Mouse (Mus musculus) brain, adult 2 months (tissue): Measurements from ENCODE around the gene Cops7b.

ENCODE experiments used
- DNase-seq: peaks from one replicate; pipeline ENCODE4 v3.0.0; 2011; ENCODE audit warnings: low read depth, low spot score

Gene Cops7b

DNA sequence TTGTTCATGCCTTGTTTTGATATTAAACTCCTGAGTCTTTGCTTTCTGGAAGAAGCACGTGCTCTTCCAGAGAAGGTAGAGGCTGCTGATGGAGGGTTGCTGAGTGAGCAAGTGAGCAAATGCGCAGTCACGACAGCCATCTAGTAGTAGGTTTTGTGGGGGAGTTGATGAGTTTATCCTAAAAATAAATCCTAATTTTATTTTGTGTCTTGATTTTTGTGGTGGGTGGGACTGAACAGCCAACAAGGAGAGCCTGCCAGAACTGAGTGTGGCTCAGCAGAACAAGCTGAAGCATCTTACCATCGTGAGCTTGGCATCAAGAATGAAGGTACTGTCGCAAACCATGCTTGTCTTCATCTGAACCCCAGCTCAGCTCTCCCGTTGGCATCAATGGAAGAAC lies 13.8 kb downstream of the Cops7b start:
- DNase-seq, result peak; percentile 81

DNA sequence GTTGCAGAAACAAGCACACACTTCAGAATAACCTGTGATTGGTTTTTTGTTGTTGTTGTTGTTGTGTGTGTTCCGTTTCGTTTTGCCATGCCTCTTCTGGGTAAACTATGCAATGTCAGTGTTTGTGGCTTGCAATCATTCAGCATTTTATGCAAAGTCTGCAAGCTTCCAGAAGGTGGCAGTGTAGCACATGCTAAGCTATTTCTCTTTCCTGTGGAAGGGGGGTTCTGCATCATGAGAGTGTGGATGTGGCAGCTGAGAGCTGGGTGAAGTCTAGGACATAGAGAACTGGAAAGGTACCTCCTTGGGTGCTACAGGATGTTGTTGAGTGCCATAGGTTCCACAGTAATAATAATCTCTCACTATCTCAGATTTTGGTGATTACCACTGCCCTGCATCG lies 15.8 kb downstream of the Cops7b start:
- DNase-seq, result peak; percentile 65

DNA sequence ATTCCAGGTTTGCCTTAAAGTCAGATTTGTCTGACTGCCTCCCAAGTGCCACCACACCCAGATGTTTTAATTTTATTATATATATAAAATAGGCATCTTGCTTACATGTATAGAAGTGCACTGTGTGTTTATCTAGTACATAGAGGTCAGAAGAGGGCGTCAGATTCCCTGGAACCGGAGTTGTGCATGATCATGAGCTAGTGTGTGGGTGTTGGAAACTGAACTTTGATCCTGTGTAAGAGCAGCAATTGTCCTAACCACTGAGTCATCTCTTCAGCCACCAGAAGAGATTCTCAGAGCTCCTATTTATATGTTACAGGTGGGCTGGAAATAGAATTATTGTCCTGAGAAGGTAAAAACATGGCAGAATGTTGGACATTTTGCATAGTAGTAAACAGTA lies 17.4 kb downstream of the Cops7b start:
- no peak for DNase-seq

DNA sequence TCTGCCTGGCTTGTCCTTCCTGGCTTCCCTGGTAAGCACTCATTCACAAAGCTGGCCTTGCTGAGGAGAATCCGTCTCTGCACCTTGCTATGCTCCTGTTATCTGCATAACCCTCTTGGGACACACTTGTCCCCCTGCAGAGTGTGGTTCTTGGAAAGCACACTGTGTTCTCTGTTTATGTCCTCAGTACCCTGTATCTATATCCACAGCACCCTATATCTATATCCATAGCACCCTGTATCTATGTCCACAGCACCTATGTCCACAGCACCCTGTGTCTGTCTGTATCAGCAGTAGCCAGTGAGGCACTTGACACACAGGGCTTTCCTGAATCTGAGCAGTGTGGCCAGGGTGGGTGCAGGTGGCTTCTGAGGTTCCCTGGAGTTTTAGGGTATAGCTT lies 28.2 kb downstream of the Cops7b start:
- DNase-seq, result no peak

DNA sequence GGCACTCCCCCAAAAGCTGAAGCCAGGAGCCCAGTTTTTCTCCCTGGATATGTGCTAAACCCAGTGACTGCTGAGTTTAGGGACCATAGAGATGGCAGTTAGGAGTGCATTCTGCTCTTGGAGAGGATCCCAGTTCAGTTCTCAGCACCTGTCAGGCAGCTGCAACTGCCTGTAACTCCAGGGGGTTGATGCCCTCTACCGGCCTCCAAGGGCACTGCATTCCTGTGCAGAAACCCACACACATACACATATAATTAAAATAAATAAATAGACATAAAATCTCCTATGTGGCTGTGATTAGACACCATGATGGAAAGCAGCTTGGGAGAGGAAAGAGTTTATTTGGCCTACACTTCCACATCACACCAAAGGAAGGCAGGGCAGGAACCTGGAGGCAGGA lies 29.4 kb downstream of the Cops7b start:
- DNase-seq, result no peak

DNA sequence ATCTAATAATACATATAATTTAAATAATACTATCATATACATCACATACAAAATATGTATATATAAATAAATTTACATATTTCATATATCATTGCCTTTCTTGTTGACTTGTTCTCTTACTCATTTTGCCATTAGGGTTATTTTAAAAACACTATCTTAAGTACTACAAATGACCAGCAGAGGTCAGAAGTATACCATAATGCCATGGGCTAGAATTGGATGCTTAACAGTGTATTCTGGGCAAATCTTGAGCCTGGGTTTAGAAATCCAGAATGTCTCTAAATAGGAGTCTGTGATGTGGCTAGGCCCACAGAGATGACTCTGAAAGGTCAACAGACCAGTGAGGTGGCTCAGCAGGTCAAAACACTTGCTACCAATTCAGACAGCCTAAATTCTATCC lies 31.6 kb downstream of the Cops7b start:
- peak; percentile 36 for DNase-seq

DNA sequence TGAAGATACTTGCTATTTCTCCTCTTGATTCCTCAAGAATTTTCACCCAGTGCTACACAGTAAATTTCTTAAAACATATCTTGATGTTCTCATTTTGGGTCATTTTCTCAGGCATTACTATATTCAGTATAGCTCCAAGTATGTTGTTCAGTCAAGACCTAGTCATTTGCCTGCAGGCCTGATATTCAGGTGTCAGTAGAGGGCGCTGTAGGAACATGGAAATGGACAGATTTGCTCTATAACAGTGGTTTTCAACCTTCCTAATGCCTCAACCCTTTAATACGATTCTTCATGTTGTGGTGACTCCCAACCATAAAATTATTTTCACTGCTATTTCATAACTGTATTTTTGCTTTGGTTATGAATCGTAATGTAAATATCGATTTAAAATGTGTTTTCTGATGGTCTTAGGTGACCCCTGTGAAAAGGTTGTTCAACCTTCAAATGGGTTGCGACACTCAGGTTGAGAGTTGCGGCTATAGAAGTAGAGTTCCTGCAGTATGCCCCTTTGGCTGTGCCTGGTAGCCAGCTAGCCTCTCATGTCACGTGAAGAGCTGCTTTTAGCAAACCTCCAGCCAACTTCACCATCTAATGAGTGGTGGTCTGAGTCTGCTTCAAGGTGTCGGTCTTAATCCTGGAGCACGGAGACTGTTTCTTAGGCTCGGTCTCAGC lies 35.9 kb downstream of the Cops7b start:
- DNase-seq, result peak; percentile 87

DNA sequence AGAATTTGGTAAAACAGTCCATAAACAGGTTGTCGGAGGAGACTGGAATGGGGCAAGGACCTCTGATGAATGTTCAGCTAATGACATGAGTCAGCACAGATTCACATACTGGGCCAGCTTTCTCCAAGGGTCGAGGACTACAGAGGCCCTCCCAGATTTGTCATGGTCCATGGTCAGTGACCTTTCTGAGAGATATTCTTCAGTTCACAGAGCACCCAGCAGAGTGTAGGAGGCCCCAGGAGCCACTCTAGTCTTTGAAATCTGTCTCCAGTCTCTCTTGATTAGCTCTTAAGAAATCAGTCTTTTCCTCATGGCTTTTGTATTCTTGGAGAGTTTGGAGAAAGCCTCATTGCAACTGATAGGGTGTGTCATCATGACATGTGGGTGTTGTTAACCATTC lies 39.6 kb downstream of the Cops7b start:
- no peak for DNase-seq

DNA sequence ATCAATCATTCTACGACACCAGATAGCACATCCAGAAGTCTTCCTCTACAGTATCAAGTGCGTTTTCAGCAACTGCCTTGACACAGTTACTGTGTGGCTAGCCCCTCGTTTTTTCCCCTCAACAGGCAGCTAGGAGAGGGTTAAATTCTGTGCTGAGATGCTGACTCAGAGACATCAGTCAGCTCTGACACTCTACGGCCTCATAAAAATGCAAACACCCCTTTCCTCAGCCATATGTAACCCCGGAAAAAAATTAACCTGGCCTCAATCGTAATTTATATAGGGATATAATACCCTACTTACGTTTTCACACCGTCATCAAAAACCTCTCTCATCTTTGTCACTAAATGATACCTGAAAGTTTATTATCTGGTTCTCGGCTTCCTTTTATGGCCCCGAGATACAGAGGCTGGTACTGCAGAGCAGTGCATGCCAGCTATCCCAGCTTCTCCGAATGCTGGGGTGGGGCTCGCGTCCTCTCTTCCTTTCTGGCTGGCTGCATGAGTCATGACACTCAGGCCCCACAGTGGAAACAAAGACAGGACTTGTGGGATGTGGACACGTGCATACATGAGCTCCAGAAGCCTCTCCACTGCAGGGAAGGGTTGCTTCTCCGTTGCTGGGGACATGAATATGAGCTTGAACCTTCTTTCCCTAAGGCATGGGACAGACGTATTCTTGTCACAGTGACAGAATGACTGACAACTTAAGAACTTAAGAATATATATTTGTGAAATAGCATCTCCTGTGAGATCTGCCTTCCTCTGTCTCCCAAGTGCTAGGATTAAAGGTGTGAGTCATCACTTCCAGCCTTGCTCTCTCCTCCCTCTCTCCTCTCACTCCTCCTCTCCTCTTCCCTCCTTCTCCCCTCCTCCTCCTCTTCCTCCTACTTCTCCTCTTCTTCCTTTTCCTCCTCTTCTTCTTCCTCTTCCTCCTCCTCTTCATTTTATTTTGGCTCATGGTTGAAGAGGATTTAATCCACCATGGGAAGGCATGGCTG lies 40.6 kb downstream of the Cops7b start:
- peak; percentile 76 for DNase-seq

DNA sequence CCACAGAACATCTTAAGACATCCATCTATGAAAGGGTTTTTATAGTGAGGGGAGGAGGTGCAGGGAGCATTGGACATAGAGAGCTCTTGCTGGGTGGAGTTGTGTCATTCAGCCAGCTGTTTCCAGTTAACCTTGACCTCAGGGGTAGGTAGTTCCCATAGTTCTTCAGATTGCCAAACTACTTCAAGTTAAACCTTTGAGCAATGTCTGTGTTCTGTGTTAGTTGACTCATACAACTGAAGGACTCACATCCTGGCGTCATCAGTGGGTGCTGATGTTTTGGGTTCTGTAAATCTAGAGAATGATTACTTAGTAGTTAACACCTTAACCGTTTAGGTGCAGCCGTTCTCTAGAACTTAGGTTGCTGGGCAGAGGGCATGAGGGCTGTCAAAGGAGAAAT lies 45.6 kb downstream of the Cops7b start:
- DNase-seq, result no peak

DNA sequence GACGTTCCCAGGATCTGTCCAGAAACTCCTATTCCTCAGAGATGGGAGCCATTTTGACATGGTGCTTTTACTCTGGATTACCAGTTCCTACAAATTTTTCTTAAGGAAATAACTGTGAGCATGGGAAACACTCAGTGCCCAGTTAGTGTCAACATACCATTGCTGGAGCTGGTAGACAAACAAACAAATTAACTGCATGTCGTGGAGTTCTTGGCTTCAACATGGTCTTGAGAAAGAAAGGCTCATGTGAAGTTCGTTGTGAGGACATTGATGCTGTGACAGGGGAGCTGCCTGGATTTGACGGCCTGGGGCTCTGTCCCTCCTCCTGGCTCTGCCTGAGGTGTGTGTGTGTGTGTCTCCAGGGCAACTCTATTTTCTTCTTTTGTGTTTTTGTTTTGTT lies 47.2 kb downstream of the Cops7b start:
- DNase-seq, result no peak

DNA sequence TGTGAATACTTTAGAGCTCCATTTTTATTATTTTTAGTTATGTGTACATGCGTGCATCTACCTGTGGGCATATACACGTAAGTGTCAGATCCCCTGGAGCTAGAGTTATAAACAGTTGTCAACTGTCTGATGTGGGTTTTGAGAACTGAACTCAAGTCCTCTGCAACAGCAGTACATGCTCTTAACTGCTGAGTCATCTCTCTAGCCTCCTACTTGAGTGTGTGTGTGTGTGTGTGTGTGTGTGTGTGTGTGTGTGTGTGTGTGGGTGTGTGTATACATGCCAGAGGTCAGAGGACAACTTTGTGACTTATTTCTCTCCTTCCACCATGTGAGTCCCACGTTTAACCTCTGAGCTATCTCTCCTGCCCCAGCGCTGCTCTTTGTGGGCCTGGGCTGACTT lies 47.8 kb downstream of the Cops7b start:
- DNase-seq, result no peak

DNA sequence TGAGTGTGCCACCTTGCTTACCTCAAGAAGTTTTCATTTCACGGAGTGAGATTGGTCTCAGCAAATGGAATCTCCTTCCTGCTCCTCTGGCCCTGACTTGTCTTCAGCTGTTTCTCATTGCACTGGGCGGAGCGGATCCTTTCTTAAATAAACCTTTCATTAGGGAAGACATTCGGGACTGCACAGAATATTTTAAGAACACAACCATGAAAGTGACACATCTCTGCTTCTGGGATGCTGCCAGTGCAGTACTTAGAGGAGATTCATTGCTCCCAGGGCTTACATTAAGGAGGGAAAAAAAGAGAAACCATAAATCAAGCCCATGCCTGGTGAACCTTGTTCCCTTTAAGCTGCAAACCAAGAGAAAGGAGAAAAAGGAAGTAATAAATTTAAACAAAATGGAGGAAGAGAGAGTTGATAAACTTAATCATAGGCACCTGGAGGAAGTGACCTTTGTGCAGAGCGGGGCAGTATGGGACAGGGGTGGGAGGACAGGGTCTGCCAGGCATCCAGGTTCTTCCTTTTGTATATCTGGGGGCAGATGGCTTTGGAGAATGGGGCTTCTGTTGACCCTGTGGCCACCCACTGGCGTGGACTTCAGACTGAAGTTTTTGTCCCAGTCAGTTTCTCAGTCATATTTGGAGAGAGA lies 50.2 kb downstream of the Cops7b start:
- peak; percentile 54 for DNase-seq

DNA sequence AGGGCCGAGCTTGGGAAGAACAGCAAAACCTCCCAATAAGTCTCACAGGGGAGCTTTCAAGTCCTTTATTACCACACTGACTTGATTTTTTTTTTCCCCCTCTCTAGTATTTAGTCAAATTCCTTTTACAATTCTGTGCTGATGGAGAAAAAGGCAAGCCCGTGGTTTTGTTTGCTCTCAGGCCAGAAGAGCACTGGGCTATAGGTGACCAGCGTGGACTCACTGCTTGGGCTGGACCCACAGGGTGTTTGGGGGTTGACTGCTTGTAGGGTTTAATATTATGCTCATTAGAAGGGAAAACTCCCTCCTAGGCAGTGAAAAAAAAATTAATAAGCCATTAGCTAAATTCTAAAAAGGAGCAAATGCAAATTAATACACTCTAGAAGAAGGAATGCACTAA lies 50.7 kb downstream of the Cops7b start:
- no peak for DNase-seq

DNA sequence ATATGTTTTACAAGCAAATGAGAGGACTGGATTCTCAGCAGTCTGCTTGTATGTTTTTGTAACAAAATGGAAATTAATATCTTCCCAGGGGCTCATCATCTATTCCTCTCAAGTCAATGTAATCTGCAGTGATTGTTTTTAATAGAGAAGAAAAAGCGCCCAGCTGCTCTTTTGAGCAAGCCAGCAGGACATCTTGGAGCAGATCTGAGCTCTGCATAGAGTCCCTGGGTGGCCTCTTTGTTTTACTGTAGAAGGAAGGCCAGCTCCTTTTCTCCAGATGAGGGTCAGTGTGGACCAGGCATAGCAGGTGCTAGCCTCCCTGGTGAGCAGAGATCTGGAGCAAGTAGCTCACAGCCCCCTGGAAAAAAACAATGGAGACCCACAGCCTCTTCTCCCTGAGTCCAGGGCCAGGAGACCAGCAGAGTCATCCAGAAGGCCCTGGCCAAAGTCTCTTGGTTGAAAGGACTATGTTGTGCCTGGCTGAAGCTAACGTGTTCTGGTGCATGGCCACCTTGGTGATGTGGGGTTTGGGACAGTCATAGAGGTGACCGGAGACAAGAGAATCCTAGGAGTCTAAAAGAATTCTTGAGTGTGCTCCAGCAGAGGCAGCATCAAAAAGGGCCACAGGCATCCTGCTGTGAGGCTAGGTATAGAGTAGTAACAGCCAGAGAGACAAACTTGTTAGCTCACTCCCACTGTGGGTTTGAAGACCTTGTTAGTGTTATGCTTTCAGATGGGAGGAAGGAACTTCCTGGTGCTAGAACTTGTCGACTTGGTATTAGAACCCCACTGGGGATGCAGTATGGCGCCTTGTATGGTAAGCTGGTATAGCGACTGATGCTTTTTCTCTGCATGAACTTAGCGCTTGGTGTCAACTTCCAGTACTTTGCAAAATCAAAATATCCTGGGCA lies 51.4 kb downstream of the Cops7b start:
- peak; percentile 12 for DNase-seq

DNA sequence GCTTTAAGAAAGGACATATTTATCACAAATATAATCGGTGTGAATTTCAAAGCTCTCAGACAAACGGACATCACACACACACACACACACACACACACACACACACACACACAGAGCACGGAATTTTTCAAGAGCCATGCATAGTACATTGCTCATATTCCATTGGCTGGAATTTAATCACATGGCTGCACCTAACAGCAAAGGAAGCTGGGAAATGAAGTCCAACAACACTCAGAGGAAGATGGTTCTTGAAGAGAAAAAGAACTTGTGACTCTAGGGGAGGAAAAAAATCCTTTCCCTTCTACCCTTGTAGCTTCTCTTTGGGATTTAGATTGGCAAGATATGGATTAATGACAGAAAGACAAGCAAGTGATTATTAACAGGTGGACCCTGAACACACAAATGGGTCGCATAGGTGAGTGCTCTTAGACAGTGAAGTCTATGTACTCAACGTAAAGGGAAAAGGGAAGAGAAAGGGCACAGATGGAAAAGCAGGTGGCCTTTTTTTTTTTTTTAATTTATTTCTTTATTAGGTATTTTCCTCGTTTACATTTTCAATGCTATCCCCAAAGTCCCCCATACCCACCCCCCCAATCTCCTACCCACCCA lies 52.2 kb downstream of the Cops7b start:
- DNase-seq, result peak; percentile 79

DNA sequence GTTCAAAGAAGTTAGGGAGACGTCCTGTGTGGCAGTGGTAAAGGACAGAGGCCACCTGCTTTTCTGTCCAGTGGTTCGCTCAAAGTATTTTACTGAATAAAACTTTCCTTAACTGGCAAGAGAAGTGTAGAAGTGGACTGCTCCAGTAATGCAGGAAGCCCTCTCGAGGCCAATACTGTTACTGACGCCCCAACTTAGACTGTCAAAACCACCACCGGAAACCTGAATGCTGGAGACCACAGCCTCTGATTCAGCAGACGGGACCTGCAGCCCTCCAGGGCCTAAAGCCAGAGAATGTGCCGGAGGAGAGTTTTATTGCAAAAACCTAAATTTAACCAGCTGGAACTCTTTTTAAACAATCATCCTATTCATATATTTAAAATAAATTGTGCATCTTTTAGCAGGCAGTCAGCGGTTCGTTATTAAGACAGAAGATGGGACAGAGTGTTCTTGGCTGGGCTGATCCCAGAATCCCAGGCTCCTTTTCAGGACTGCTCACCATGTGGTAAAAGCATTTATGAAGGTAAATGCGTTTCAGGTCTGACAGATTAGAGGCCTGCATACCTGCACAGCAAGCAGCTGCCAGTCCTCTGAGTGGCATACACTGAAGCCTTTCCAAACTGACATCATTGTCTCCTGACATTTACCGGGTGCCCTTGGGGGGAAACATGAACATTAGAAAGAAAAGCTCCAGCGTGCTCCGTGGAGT lies 60.6 kb downstream of the Cops7b start:
- DNase-seq, result no peak

DNA sequence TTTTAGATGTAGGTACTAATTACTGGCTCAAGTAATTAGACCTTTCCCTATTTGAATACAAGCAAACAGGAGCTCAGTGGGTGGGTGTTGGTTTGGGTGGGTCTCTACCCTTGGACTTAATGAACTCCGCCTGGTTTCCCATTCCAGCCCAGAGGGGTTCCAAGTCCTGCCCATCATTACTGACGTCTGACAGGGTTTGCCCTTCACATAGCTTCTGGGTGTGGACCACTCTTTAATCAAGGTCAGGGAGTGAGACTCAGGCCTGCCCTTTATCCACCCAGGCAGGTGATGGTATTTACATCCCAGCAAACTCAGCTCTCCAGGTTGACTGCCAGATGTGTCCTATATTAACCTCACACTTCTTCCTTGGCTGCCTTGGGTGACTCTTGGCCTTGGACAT lies 64.8 kb downstream of the Cops7b start:
- DNase-seq, result no peak

DNA sequence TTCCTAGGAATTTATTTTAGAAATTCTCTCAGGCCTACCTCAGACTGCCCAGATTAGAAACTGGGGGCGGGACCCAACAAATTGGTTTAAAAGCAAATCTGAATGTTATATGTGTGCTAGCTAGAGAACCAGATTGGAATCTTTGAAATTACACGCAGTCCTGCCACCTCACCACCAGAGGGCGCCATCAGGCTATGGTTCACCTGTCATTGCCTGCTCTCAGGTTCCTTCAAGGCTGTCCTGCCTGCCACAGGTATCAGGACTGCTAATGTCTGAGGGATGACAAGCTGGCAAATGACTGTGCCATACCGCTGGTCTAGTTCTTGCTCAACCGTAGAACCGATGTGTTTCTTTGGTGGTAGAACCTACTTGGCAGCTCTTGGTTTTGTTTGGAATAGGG lies 67.6 kb downstream of the Cops7b start:
- peak; percentile 78 for DNase-seq

DNA sequence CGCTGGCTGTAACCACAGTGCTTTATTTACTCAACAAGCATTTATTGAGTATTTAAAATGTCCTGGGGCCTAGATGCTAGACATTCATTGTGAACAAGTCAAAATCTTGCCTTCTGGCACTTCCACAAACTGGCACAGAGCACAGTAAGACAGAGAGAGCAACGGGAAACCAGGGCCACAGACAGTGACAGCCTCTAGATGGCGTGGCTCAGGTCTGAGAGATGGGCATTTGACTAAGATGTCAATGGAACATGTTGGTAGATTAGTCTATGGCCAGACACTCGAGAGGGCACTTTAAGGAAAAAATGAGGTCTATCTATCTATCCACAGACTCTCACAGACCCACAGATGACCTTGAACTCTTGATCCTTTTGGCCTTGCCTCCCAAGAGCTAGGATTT lies 70.0 kb downstream of the Cops7b start:
- DNase-seq, result peak; percentile 24
